Mouse (Mus musculus) lung, adult 18-20 months (tissue): ENCODE measurements at regions not wholly inside any gene's neighbourhood (a gene's known extent, or its start where the extent isn't known, plus 50 kb on each side); places are given as distances from the start of the nearest gene placed in this dataset.
A peak's percentile ranks its signal among the peaks of the same experiment; 100 is the strongest.

Experiments used
- DNase-seq, 2 experiments: peaks; one replicate each; pipeline ENCODE4 v3.0.0; 2022; ENCODE audit warnings: mixed read lengths in 2 of 2

- DNase-seq, result no peak
Observed at GRCm38 (mm10) chr10:98485751-98486681, 428.2 kb upstream of the Atp2b1 start.

- DNase-seq, result peak; percentile 69 to 78
Observed at GRCm38 (mm10) chr10:98494354-98494753, 419.9 kb upstream of the Atp2b1 start.

- DNase-seq, result no peak
Observed at GRCm38 (mm10) chr10:98496254-98496653, 418.0 kb upstream of the Atp2b1 start.

GRCm38 (mm10) chr10:98500315-98500714 lies 413.9 kb upstream of the Atp2b1 start:
- no peak for DNase-seq

- no peak for DNase-seq
Observed at GRCm38 (mm10) chr10:98501566-98501965, 412.6 kb upstream of the Atp2b1 start.

- no peak for DNase-seq
Observed at GRCm38 (mm10) chr10:98504524-98504923, 409.7 kb upstream of the Atp2b1 start.

- DNase-seq, result no peak
Observed at GRCm38 (mm10) chr10:98508515-98509143, 405.6 kb upstream of the Atp2b1 start.

GRCm38 (mm10) chr10:98514836-98515235 lies 399.4 kb upstream of the Atp2b1 start:
- no peak for DNase-seq

GRCm38 (mm10) chr10:98517609-98518008 lies 396.6 kb upstream of the Atp2b1 start:
- DNase-seq, result no peak

GRCm38 (mm10) chr10:98529565-98529964 lies 384.6 kb upstream of the Atp2b1 start:
- DNase-seq, result no peak

GRCm38 (mm10) chr10:98531425-98531824 lies 382.8 kb upstream of the Atp2b1 start:
- DNase-seq, result no peak

- peak; percentile 15 to 50 for DNase-seq
Observed at GRCm38 (mm10) chr10:98538706-98539105, 375.5 kb upstream of the Atp2b1 start.

- DNase-seq, result no peak
Observed at GRCm38 (mm10) chr10:98541062-98541461, 373.1 kb upstream of the Atp2b1 start.

GRCm38 (mm10) chr10:98542072-98542471 lies 372.1 kb upstream of the Atp2b1 start:
- no peak for DNase-seq

GRCm38 (mm10) chr10:98543253-98543997 lies 370.8 kb upstream of the Atp2b1 start:
- peak in 1 of 2 experiments; percentile 2 for DNase-seq

- no peak for DNase-seq
Observed at GRCm38 (mm10) chr10:98543998-98544349, 370.2 kb upstream of the Atp2b1 start.

GRCm38 (mm10) chr10:98554575-98554974 lies 359.6 kb upstream of the Atp2b1 start:
- DNase-seq, result no peak

GRCm38 (mm10) chr10:98557470-98558060 lies 356.6 kb upstream of the Atp2b1 start:
- DNase-seq, result no peak

- no peak for DNase-seq
Observed at GRCm38 (mm10) chr10:98558560-98558959, 355.6 kb upstream of the Atp2b1 start.

GRCm38 (mm10) chr10:98562297-98562912 lies 351.8 kb upstream of the Atp2b1 start:
- no peak for DNase-seq

GRCm38 (mm10) chr10:98572782-98573536 lies 341.2 kb upstream of the Atp2b1 start:
- DNase-seq, result peak in 1 of 2 experiments; percentile 35

- no peak for DNase-seq
Observed at GRCm38 (mm10) chr10:98577040-98577439, 337.2 kb upstream of the Atp2b1 start.
